Mouse (Mus musculus) megakaryocyte, embryonic 14.5 days (primary cell): Measurements from ENCODE around the gene Myt1l.

ENCODE experiments used
- FLI1 ChIP-seq: IDR thresholded peaks from 2 replicates; pipeline ENCODE4 v1.6.1; 2012; ENCODE audit warnings: low read length, inconsistent platforms, mixed read lengths
- GATA1 ChIP-seq: IDR thresholded peaks from 3 replicates; pipeline ENCODE4 v1.6.1; 2012; ENCODE audit warnings: mixed read lengths, low read length, inconsistent platforms, borderline replicate concordance

- TF ChIP-seq FLI1 (no peak), GATA1 (no peak)
Measured at GRCm38 (mm10) chr12:29873281-29873772, 345.1 kb downstream of the Myt1l start.
